Mouse (Mus musculus): ENCODE results near the gene Rbms3.

- TF ChIP-seq POLR2A (IDR thresholded peaks at IDR 0.05; ENCODE audit: borderline replicate concordance, extremely low read depth, insufficient read depth, insufficient read length, poor library complexity, severe bottlenecking): no peak
- TF ChIP-seq CTCF (IDR thresholded peaks at IDR 0.05; ENCODE audit: borderline replicate concordance, extremely low read depth, insufficient read depth, insufficient read length): no peak
These were observed 763.7 kb downstream of the Rbms3 start for GRCm38 (mm10) chr9:116866060-116866459.

Measured in brain, embryonic 14.5 days (tissue).